Mouse (Mus musculus): ENCODE data around the gene Gm9639. TPM values are rescaled to one million over a fixed set of nuclear protein-coding genes. Genes with fewer than 3 reads are reported as not detected.

The Gm9639 gene
- total and polyA plus RNA-seq, 3 experiments: not detected

DNA sequence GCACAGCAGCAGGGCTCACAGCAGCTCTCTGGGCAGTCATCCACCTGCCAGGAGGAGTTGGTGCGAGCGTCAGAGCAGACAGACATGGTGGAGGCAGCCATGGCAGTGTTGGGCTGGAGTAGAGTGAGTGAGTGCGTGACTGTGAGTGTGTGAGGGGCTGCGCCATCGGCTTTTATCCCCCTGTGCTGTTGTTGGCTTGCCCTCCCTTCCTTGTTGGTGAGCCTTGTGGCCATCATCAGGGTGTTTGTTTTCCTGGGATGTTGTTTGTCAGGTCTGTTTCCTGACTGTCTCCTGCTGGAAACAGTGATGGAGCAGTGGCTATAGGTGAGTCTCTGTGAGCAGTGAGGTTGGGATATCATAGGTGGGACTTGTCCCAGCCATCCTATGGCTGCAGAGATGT, 16.9 kb upstream of the Gm9639 start, which contains the start of gene Gm9507:
Gene Gm9507 (minus strand): TSS at position 101 of the 400 bp plus-strand sequence.
- Histone ChIP-seq H3K79me2 (ENCODE audit: control insufficient read depth, insufficient read depth, low read length, poor library complexity) (no peaks in the 10 kb centered on the region), H3K36me3 (ENCODE audit: control insufficient read depth in 1 of 2, insufficient read depth in 2 of 2, low read length in 2 of 2) (no peaks in the 10 kb centered on the region), H3K27ac (ENCODE audit: control insufficient read depth, low read depth, low read length) (no peak within 1 kb of the TSS), H3K4me3 (ENCODE audit: control insufficient read depth in 1 of 2, insufficient read depth in 1 of 2, low read depth in 2 of 2, low read length in 2 of 2) (no peak within 1 kb of the TSS), H3K9me3 (replicated peaks; ENCODE audit: insufficient read depth, low read length) (no peaks in the 10 kb centered on the region), H3K9ac (ENCODE audit: control insufficient read depth, low read depth, low read length, poor library complexity, severe bottlenecking) (no peak within 1 kb of the TSS), H3K4me1 (ENCODE audit: control insufficient read depth in 1 of 2, insufficient read depth in 2 of 2, low read length in 2 of 2) (no peaks in the 10 kb centered on the region), H3K27me3 (ENCODE audit: control insufficient read depth in 1 of 2, insufficient read depth in 2 of 2, low read length in 2 of 2) (no peaks in the 10 kb centered on the region)
- no peak for DNase-seq (ENCODE audit: low read depth, low spot score)
- TF ChIP-seq E2F4 (IDR thresholded peaks at IDR 0.05; ENCODE audit: borderline replicate concordance, low read depth, low read length) (no peak), SMC3 (IDR thresholded peaks at IDR 0.05; ENCODE audit: low read depth, low read length) (no peak), CTCF (IDR thresholded peaks at IDR 0.05 in 2 of 3, conservative IDR thresholded peaks at IDR 0.05 in 1 of 3; ENCODE audit: control insufficient read depth in 1 of 3, insufficient read depth in 1 of 3, low read depth in 2 of 3, low read length in 3 of 3, poor library complexity in 1 of 3, severe bottlenecking in 1 of 3) (no peak), CHD1 (IDR thresholded peaks at IDR 0.05; ENCODE audit: low read depth, low read length) (no peak), CHD2 (IDR thresholded peaks at IDR 0.05; ENCODE audit: low read length) (no peak), NRF1 (IDR thresholded peaks at IDR 0.05; ENCODE audit: insufficient read depth, low read depth, low read length, poor library complexity, severe bottlenecking) (no peak), POLR2A (IDR thresholded peaks at IDR 0.05; ENCODE audit: control insufficient read depth in 1 of 2, insufficient read depth in 1 of 2, low read depth in 1 of 2, low read length in 2 of 2, poor library complexity in 1 of 2) (no peak), ETS1 (IDR thresholded peaks at IDR 0.05; ENCODE audit: low read depth, low read length) (no peak), TAL1 (IDR thresholded peaks at IDR 0.05; ENCODE audit: low read length) (no peak), ZC3H11A (IDR thresholded peaks at IDR 0.05; ENCODE audit: low read depth, low read length) (no peak), TCF12 (IDR thresholded peaks at IDR 0.05; ENCODE audit: low read depth, low read length) (no peak), RCOR1 (IDR thresholded peaks at IDR 0.05; ENCODE audit: low read depth, low read length) (no peak), ZMIZ1 (IDR thresholded peaks at IDR 0.05; ENCODE audit: low read depth, low read length) (no peak), NELFE (IDR thresholded peaks at IDR 0.05; ENCODE audit: low read depth, low read length) (no peak), MAZ (IDR thresholded peaks at IDR 0.05; ENCODE audit: low read depth, low read length) (no peak), RAD21 (IDR thresholded peaks at IDR 0.05; ENCODE audit: low read depth, low read length) (no peak), ELF1 (IDR thresholded peaks at IDR 0.05; ENCODE audit: low read depth, low read length) (no peak), EP300 (IDR thresholded peaks at IDR 0.05; ENCODE audit: low read depth in 1 of 2, low read length in 2 of 2) (no peak)

DNA sequence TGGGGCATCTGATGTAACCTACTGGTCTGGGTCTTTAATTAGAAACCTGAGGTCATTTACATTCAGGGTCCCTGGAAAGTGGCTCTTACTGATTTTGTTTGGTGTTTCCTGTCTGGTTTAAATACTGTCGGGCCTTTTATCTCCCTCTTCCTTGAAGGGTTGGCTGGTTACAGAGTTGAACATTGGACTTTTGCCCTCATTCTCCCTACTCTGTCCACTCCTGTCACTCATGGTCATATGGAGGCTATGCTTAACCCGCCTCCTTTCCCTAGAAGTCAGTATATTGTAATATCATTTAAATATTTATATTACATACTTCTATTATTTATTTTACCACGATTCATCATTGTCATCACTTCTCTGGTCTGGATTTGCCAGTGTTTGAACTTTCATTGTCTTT, 9.2 kb upstream of the Gm9639 start:
- peaks cover 8 to 9% of the 10 kb centered on the region in 2 experiments for H3K27me3 ChIP-seq (ENCODE audit: control insufficient read depth in 1 of 2, insufficient read depth in 2 of 2, low read length in 2 of 2)
- no peaks in the 10 kb centered on the region for H3K9me3 ChIP-seq (replicated peaks; ENCODE audit: insufficient read depth, low read length)
- H3K27ac ChIP-seq (ENCODE audit: control insufficient read depth, low read depth, low read length): no peak overlapping the region
- no peaks in the 10 kb centered on the region for H3K4me1 ChIP-seq (ENCODE audit: control insufficient read depth in 1 of 2, insufficient read depth in 2 of 2, low read length in 2 of 2)
- H3K9ac ChIP-seq (ENCODE audit: control insufficient read depth, low read depth, low read length, poor library complexity, severe bottlenecking): no peak overlapping the region
- H3K4me3 ChIP-seq (ENCODE audit: control insufficient read depth in 1 of 2, insufficient read depth in 1 of 2, low read depth in 2 of 2, low read length in 2 of 2): no peak overlapping the region
- H3K36me3 ChIP-seq (ENCODE audit: control insufficient read depth in 1 of 2, insufficient read depth in 2 of 2, low read length in 2 of 2): no peaks in the 10 kb centered on the region
- no peaks in the 10 kb centered on the region for H3K79me2 ChIP-seq (ENCODE audit: control insufficient read depth, insufficient read depth, low read length, poor library complexity)
- no peak for DNase-seq (ENCODE audit: low read depth, low spot score)
- TF ChIP-seq MAFK (IDR thresholded peaks at IDR 0.05; ENCODE audit: borderline replicate concordance, low read depth, low read length) (no peak), ZNF384 (IDR thresholded peaks at IDR 0.05; ENCODE audit: low read depth, low read length) (no peak), ELF1 (IDR thresholded peaks at IDR 0.05; ENCODE audit: low read depth, low read length) (no peak), RCOR1 (IDR thresholded peaks at IDR 0.05; ENCODE audit: low read depth, low read length) (no peak), MAX (IDR thresholded peaks at IDR 0.05; ENCODE audit: low read length) (no peak), UBTF (IDR thresholded peaks at IDR 0.05; ENCODE audit: borderline replicate concordance, insufficient read depth, low read depth, low read length) (no peak), MYC (IDR thresholded peaks at IDR 0.05; ENCODE audit: low read depth, low read length) (no peak), KAT2A (conservative IDR thresholded peaks at IDR 0.05; ENCODE audit: low read depth, low read length) (no peak)
